Mouse (Mus musculus) c-Kit-negative CD71-positive TER-119-positive erythroid progenitor cells, embryonic 14.5 days (primary cell): ENCODE results near the gene Kctd4.
"Not testable (repeated sequence)": the region's sequence is repeated elsewhere in the genome, so short reads cannot be mapped to it uniquely, and the experiment has no call there.

Experiments used
- DNase-seq: peaks from one replicate; pipeline ENCODE4 v3.0.0-alpha.2; 2013; ENCODE audit warnings: low read depth, low spot score

Gene Kctd4

GRCm38 (mm10) chr14:75954766-75955165, at the start of gene Kctd4:
Kctd4 (plus strand) TSS chr14:75955009.
- no peak for DNase-seq

GRCm38 (mm10) chr14:75906931-75907330, 47.9 kb upstream of the Kctd4 start:
- DNase-seq, result no peak

- DNase-seq, result no peak
These were observed 42.8 kb upstream of the Kctd4 start for GRCm38 (mm10) chr14:75911968-75912367.

- DNase-seq, result no peak
These were observed 42.1 kb upstream of the Kctd4 start for GRCm38 (mm10) chr14:75912665-75913064.

GRCm38 (mm10) chr14:75923314-75924052, 31.3 kb upstream of the Kctd4 start:
- DNase-seq, result no peak

- not testable (repeated sequence) for DNase-seq
These were observed 25.1 kb upstream of the Kctd4 start for GRCm38 (mm10) chr14:75929713-75930112.

- no peak for DNase-seq
These were observed 23.5 kb upstream of the Kctd4 start for GRCm38 (mm10) chr14:75931266-75931665.

GRCm38 (mm10) chr14:75934359-75934758, 20.4 kb upstream of the Kctd4 start:
- DNase-seq, result peak; percentile 13

GRCm38 (mm10) chr14:75937714-75938113, 17.1 kb upstream of the Kctd4 start:
- DNase-seq, result no peak

GRCm38 (mm10) chr14:75941500-75941899, 13.3 kb upstream of the Kctd4 start:
- no peak for DNase-seq

- no peak for DNase-seq
These were observed 12.4 kb upstream of the Kctd4 start for GRCm38 (mm10) chr14:75942365-75942764.

GRCm38 (mm10) chr14:75947674-75948073, 7.1 kb upstream of the Kctd4 start:
- no peak for DNase-seq

- no peak for DNase-seq
These were observed 1.8 kb upstream of the Kctd4 start for GRCm38 (mm10) chr14:75953011-75953410.

- no peak for DNase-seq
These were observed 7.4 kb downstream of the Kctd4 start for GRCm38 (mm10) chr14:75962250-75962649.

- DNase-seq, result no peak
These were observed 8.4 kb downstream of the Kctd4 start for GRCm38 (mm10) chr14:75963215-75963614.

GRCm38 (mm10) chr14:75964000-75964399, 9.2 kb downstream of the Kctd4 start:
- DNase-seq, result no peak

GRCm38 (mm10) chr14:75964433-75964832, 9.6 kb downstream of the Kctd4 start:
- no peak for DNase-seq

GRCm38 (mm10) chr14:75967291-75967690, 12.5 kb downstream of the Kctd4 start:
- no peak for DNase-seq

GRCm38 (mm10) chr14:75976107-75976506, 21.3 kb downstream of the Kctd4 start:
- no peak for DNase-seq

- no peak for DNase-seq
These were observed 26.4 kb downstream of the Kctd4 start for GRCm38 (mm10) chr14:75981231-75981630.

GRCm38 (mm10) chr14:75983891-75984290, 29.1 kb downstream of the Kctd4 start:
- no peak for DNase-seq

GRCm38 (mm10) chr14:75985112-75985511, 30.3 kb downstream of the Kctd4 start:
- DNase-seq, result no peak

- DNase-seq, result no peak
These were observed 32.2 kb downstream of the Kctd4 start for GRCm38 (mm10) chr14:75986878-75987483.
